Comparison of ENCODE assay signal across 18 mouse cellular contexts in genomic region chr3:146155628-146156576, GRCm38 (mm10). TPM values are rescaled to one million over a fixed set of nuclear protein-coding genes. Genes with fewer than 3 reads are reported as not detected.
DNase-seq lines count a peak whose midpoint lies in the region; ATAC-seq lines count a peak whose summit lies in the region.
"Had no signal": no experiment of that assay in that cellular context is flagged by ENCODE, and none has a peak within 500 bp of the region (broad histone marks: within the 10 kb centered on the region; RNA-seq: fewer than 3 reads in every experiment).

No protein-coding gene starts in this region.

- ATAC-seq in hematopoietic stem cell, adult 5-6 weeks (replicated peaks in 1 of 2; ENCODE audit: insufficient read depth in 1 of 2, low FRiP score in 2 of 2, low TSS enrichment in 1 of 2, low read depth in 1 of 2, poor library complexity in 2 of 2, severe bottlenecking in 2 of 2) = peak; percentile 40 to 60; a peak in 3 of 4 replicates
- peak; percentile 54 for ATAC-seq in megakaryocyte progenitor cell, adult 5-6 weeks (replicated peaks; ENCODE audit: poor library complexity)
- ATAC-seq: forebrain, postnatal 0 days; midbrain, embryonic 13.5 days had no signal

- peak; percentile 44 for DNase-seq in CD4-positive helper T cell, adult 2 months (ENCODE audit: low read depth, low spot score)
- DNase-seq in CD4-positive, CD25-positive, alpha-beta regulatory T cell, adult 2 months (ENCODE audit: low read depth, low spot score) = peak; percentile 33
- DNase-seq in adrenal gland, adult (ENCODE audit: inconsistent age in 2 of 2, low spot score in 1 of 2) = no peak
- DNase-seq in frontal cortex, postnatal 36 days (ENCODE audit: low spot score in 2 of 2) = no peak
- DNase-seq in left cerebral cortex, adult 18-20 months (ENCODE audit: low spot score in 2 of 2) = no peak
- DNase-seq in ovary, adult 18-20 months (ENCODE audit: low spot score) = no peak
- DNase-seq: adrenal gland, adult 8-10 months; cerebellum, postnatal 36 days; forebrain, postnatal 0 days; gastrocnemius, postnatal 10 days; kidney, postnatal 36 days; left cerebral cortex, postnatal 4 days; lung, postnatal 14 days; right cerebral cortex, postnatal 14 days had no signal

RNA-seq across cellular contexts. Expression of gene Mcoln2, which starts 6.3 kb away (rescaled TPM):
- total RNA-seq in hematopoietic stem cell, adult 5-6 weeks (2017) = 27.8 and 45.0 TPM in 2 replicates
- 0.32 and 2.0 TPM in 2 replicates for total RNA-seq in megakaryocyte progenitor cell, adult 5-6 weeks (2015)
- total RNA-seq in megakaryocyte progenitor cell, adult 5-6 weeks (2017) = 2.1 and 4.0 TPM in 2 replicates
- total RNA-seq in left cerebral cortex, adult 18-20 months (2021) = not detected
- total RNA-seq: layer of hippocampus, postnatal 25 days; left cerebral cortex, postnatal 4 days had no signal

RNA-seq across cellular contexts. Expression of gene Mcoln3, which starts 38.7 kb away (rescaled TPM):
- 4.3 and 6.9 TPM in 2 replicates for total RNA-seq in hematopoietic stem cell, adult 5-6 weeks (2017)
- 0.07 TPM in 1 of 2 replicates, not detected in the other for total RNA-seq in megakaryocyte progenitor cell, adult 5-6 weeks (2015)
- 0.21 and 0.44 TPM in 2 replicates for total RNA-seq in megakaryocyte progenitor cell, adult 5-6 weeks (2017)
- not detected for total RNA-seq in left cerebral cortex, adult 18-20 months (2021)
- total RNA-seq: gastrocnemius, postnatal 10 days; layer of hippocampus, postnatal 25 days had no signal

RNA-seq across cellular contexts. Expression of gene Wdr63, which starts 48.0 kb away (rescaled TPM):
- total RNA-seq in hematopoietic stem cell, adult 5-6 weeks (2017) = not detected in 2 replicates
- total RNA-seq in megakaryocyte progenitor cell, adult 5-6 weeks (2015) = not detected in 2 replicates
- not detected in 2 replicates for total RNA-seq in megakaryocyte progenitor cell, adult 5-6 weeks (2017)
- under 1 TPM in 1 of 2 experiments, not detected in 1; 0.37 TPM for total RNA-seq in left cerebral cortex, adult 18-20 months (2021)
- total RNA-seq: adrenal gland, adult 8-10 months; gastrocnemius, postnatal 10 days had no signal

Comparison
In these comparisons a context has a peak if more than half of its experiments do, and no peak if none do; other contexts are left out.
1. DNase-seq: peak in CD4-positive helper T cell, adult 2 months (single experiment) and CD4-positive, CD25-positive, alpha-beta regulatory T cell, adult 2 months (single experiment); none in adrenal gland, adult (0 of 2), frontal cortex, postnatal 36 days (0 of 2), left cerebral cortex, adult 18-20 months (0 of 2) and ovary, adult 18-20 months (single experiment).